Mouse (Mus musculus) liver, adult 2 months (tissue): ENCODE measurements around the gene Wdr90. TPM values are rescaled to one million over a fixed set of nuclear protein-coding genes. Genes with fewer than 3 reads are reported as not detected.

Experiments
- DNase-seq: peaks from one replicate; pipeline ENCODE4 v3.0.0-alpha.2; 2011; ENCODE audit warnings: low read depth, low spot score; ENCODE audit errors: extremely low read depth
- H3K27ac ChIP-seq: fragments of 200-500 bp; replicated peaks from 2 replicates; pipeline ENCODE4 v1.5.1; 2012; ENCODE audit warnings: low read depth, mild to moderate bottlenecking, control low read depth, inconsistent platforms, low read length; ENCODE audit not compliant: insufficient read depth
- H3K27me3 ChIP-seq: fragments of 200-500 bp; 2 replicates; pipeline ENCODE4 v1.6.1; 2012; ENCODE audit warnings: mild to moderate bottlenecking, moderate library complexity, low read length, inconsistent platforms; ENCODE audit not compliant: control insufficient read depth, insufficient read depth
- H3K36me3 ChIP-seq: fragments of 200-500 bp; 2 replicates; pipeline ENCODE4 v1.6.1; 2012; ENCODE audit warnings: low read length, inconsistent platforms; ENCODE audit not compliant: control insufficient read depth, insufficient read depth
- H3K4me1 ChIP-seq: fragments of 200-500 bp; 2 replicates; pipeline ENCODE4 v1.6.1; 2011; ENCODE audit warnings: low read length; ENCODE audit not compliant: control insufficient read depth, insufficient read depth
- H3K4me3 ChIP-seq: fragments of 200-500 bp; 2 replicates; pipeline ENCODE4 v1.5.1; 2011; ENCODE audit warnings: low read depth, mild to moderate bottlenecking, control low read depth, low read length, moderate library complexity; ENCODE audit not compliant: insufficient read depth
- H3K79me2 ChIP-seq: fragments of 200-500 bp; 2 replicates; pipeline ENCODE4 v1.6.1; 2012; ENCODE audit warnings: inconsistent platforms, mild to moderate bottlenecking, low read length, moderate library complexity; ENCODE audit not compliant: control insufficient read depth, insufficient read depth
- H3K9ac ChIP-seq: fragments of 200-500 bp; 2 replicates; pipeline ENCODE4 v1.6.1; 2012; ENCODE audit warnings: low read depth, mild to moderate bottlenecking, control low read depth, inconsistent platforms, low read length
- CTCF ChIP-seq: fragments of 200-500 bp; IDR thresholded peaks from 2 replicates; pipeline ENCODE4 v1.5.1; 2011; ENCODE audit warnings: low read depth, low read length, control low read depth
- POLR2A ChIP-seq: fragments of 200-500 bp; IDR thresholded peaks from 2 replicates; pipeline ENCODE4 v1.6.1; 2011; ENCODE audit warnings: low read length, control low read depth; ENCODE audit not compliant: insufficient read depth; ENCODE audit errors: extremely low read depth
- WGBS: fragments of 180-500 bp; shearing (Covaris S2); methylation state at CpG from one replicate; pipeline ENCODE4 v1.1.7; 2018; 5-methylcytosine and 5-hydroxymethylcytosine counted together
- polyA plus RNA-seq: library from polyadenylated mRNA; depleted of rRNA; stranded (reverse); fragments of >200 nt; gene quantifications from 2 replicates; pipeline ENCODE4 v1.2.3, GENCODE M21; 2012; rRNA removed
- total RNA-seq: library from RNA; depleted of rRNA; stranded (reverse); fragments of >200 nt; gene quantifications from 2 replicates; pipeline ENCODE4 v1.2.3, GENCODE M21; 2014; rRNA removed

Wdr90 gene
- total and polyA plus RNA-seq, 2 experiments: 2.7 to 14.1 TPM

- Histone ChIP-seq H3K9ac (peak within 1 kb of the TSS; percentile 79), H3K79me2 (no peaks in the 10 kb centered on the region), H3K27ac (peak within 1 kb of the TSS; percentile 3; the same call in 1 of the 2 replicates), H3K4me3 (peak within 1 kb of the TSS; percentile 79), H3K27me3 (no peaks in the 10 kb centered on the region), H3K4me1 (peaks cover 5% of the 10 kb centered on the region; the same call in 1 of the 2 replicates), H3K36me3 (no peaks in the 10 kb centered on the region)
- TF ChIP-seq POLR2A (no peak), CTCF (no peak)
- under 1% methylated on average over 35 of the region's 35 CpGs for WGBS
- DNase-seq: peak; percentile 52
Observed at GRCm38 (mm10) chr17:25796951-25797369, 64.3 kb downstream of the Wdr90 start, which contains the start of gene Metrn. Gene Metrn (minus strand): TSS chr17:25797136.

- Histone ChIP-seq H3K9ac (peak overlapping the region; percentile 68), H3K36me3 (no peaks in the 10 kb centered on the region), H3K27ac (no peak overlapping the region; the same call in 1 of the 2 replicates), H3K4me1 (peaks cover 5% of the 10 kb centered on the region; the same call in 1 of the 2 replicates), H3K79me2 (no peaks in the 10 kb centered on the region), H3K4me3 (peak overlapping the region; percentile 79), H3K27me3 (no peaks in the 10 kb centered on the region)
- DNase-seq: peak; percentile 51
- no peak for TF ChIP-seq CTCF
- no peak for TF ChIP-seq POLR2A
- 3% methylated on average over 37 of the region's 37 CpGs for WGBS
Observed at GRCm38 (mm10) chr17:25796211-25796771, 65.0 kb downstream of the Wdr90 start.

- no peak for TF ChIP-seq POLR2A
- TF ChIP-seq CTCF: no peak
- peak within 1 kb of the TSS; percentile 79 for H3K4me3 ChIP-seq
- H3K4me1 ChIP-seq: peaks cover 5% of the 10 kb centered on the region; the same call in 1 of the 2 replicates
- H3K27ac ChIP-seq: no peak within 1 kb of the TSS; the same call in 1 of the 2 replicates
- WGBS: 56% methylated on average over 6 of the region's 6 CpGs
- H3K36me3 ChIP-seq: no peaks in the 10 kb centered on the region
- peak within 1 kb of the TSS; percentile 68 for H3K9ac ChIP-seq
- DNase-seq: peak; percentile 26
- no peaks in the 10 kb centered on the region for H3K27me3 ChIP-seq
- H3K79me2 ChIP-seq: no peaks in the 10 kb centered on the region
Observed at GRCm38 (mm10) chr17:25795609-25796092, 65.7 kb downstream of the Wdr90 start, which contains the start of gene AC134908.4. Gene AC134908.4 (minus strand): TSS chr17:25795659.

GRCm38 (mm10) chr17:25794998-25795397 lies 66.3 kb downstream of the Wdr90 start:
- Histone ChIP-seq H3K4me1 (peaks cover 5% of the 10 kb centered on the region; the same call in 1 of the 2 replicates), H3K27ac (no peak overlapping the region), H3K79me2 (no peaks in the 10 kb centered on the region), H3K4me3 (no peak overlapping the region), H3K36me3 (no peaks in the 10 kb centered on the region), H3K9ac (no peak overlapping the region), H3K27me3 (no peaks in the 10 kb centered on the region)
- TF ChIP-seq POLR2A (no peak), CTCF (no peak)
- no peak for DNase-seq
- WGBS: 95% methylated on average over 17 of the region's 17 CpGs

Other genes with a start within 250 kb of the Wdr90 start
- not detected in 2 replicates for gene Gng13, start 144.3 kb downstream of the Wdr90 start, total RNA-seq
- gene Gng13, start 144.3 kb downstream of the Wdr90 start, polyA plus RNA-seq: not detected in 2 replicates
- gene Chtf18, start 134.1 kb downstream of the Wdr90 start, total RNA-seq: 0.18 and 0.47 TPM in 2 replicates
- gene Chtf18, start 134.1 kb downstream of the Wdr90 start, polyA plus RNA-seq: 0.31 and 0.35 TPM in 2 replicates
- gene Rpusd1, start 133.8 kb downstream of the Wdr90 start, total RNA-seq: 1.0 and 2.1 TPM in 2 replicates
- gene Rpusd1, start 133.8 kb downstream of the Wdr90 start, polyA plus RNA-seq: 7.3 and 9.0 TPM in 2 replicates
- not detected in 2 replicates for gene Mslnl, start 125.5 kb downstream of the Wdr90 start, total RNA-seq
- gene Mslnl, start 125.5 kb downstream of the Wdr90 start, polyA plus RNA-seq: not detected in 2 replicates
- 0.34 and 0.74 TPM in 2 replicates for gene Msln, start 107.1 kb downstream of the Wdr90 start, total RNA-seq
- gene Msln, start 107.1 kb downstream of the Wdr90 start, polyA plus RNA-seq: 1.1 and 2.0 TPM in 2 replicates
- gene Narfl, start 87.7 kb downstream of the Wdr90 start, total RNA-seq: 14.9 and 20.6 TPM in 2 replicates
- 19.4 and 22.5 TPM in 2 replicates for gene Narfl, start 87.7 kb downstream of the Wdr90 start, polyA plus RNA-seq
- gene Haghl, start 75.8 kb downstream of the Wdr90 start, total RNA-seq: 6.0 and 6.7 TPM in 2 replicates
- 11.2 and 14.1 TPM in 2 replicates for gene Haghl, start 75.8 kb downstream of the Wdr90 start, polyA plus RNA-seq
- gene Ccdc78, start 74.9 kb downstream of the Wdr90 start, total RNA-seq: not detected in 2 replicates
- 0.06 TPM in 1 of 2 replicates, not detected in the other for gene Ccdc78, start 74.9 kb downstream of the Wdr90 start, polyA plus RNA-seq
- gene Fam173a, start 68.6 kb downstream of the Wdr90 start, total RNA-seq: 55.0 and 69.3 TPM in 2 replicates
- 89.3 and 106 TPM in 2 replicates for gene Fam173a, start 68.6 kb downstream of the Wdr90 start, polyA plus RNA-seq
- gene AC134908.4, start 65.8 kb downstream of the Wdr90 start, total RNA-seq: 0.28 and 0.54 TPM in 2 replicates
- 0.35 and 0.37 TPM in 2 replicates for gene AC134908.4, start 65.8 kb downstream of the Wdr90 start, polyA plus RNA-seq
- 11.7 and 22.2 TPM in 2 replicates for gene Metrn, start 64.4 kb downstream of the Wdr90 start, total RNA-seq
- gene Metrn, start 64.4 kb downstream of the Wdr90 start, polyA plus RNA-seq: 21.6 and 37.1 TPM in 2 replicates
- 0.07 TPM in 1 of 2 replicates, not detected in the other for gene Fbxl16, start 52.4 kb downstream of the Wdr90 start, total RNA-seq
- gene Fbxl16, start 52.4 kb downstream of the Wdr90 start, polyA plus RNA-seq: 0.12 and 0.33 TPM in 2 replicates
- 13.3 and 15.6 TPM in 2 replicates for gene Wdr24, start 37.9 kb downstream of the Wdr90 start, total RNA-seq
- gene Wdr24, start 37.9 kb downstream of the Wdr90 start, polyA plus RNA-seq: 23.9 and 24.8 TPM in 2 replicates
- gene Jmjd8, start 32.6 kb downstream of the Wdr90 start, total RNA-seq: 25.6 and 30.5 TPM in 2 replicates
- 75.0 and 78.4 TPM in 2 replicates for gene Jmjd8, start 32.6 kb downstream of the Wdr90 start, polyA plus RNA-seq
- 50.4 and 55.3 TPM in 2 replicates for gene Stub1, start 28.1 kb downstream of the Wdr90 start, total RNA-seq
- 81.3 and 94.4 TPM in 2 replicates for gene Stub1, start 28.1 kb downstream of the Wdr90 start, polyA plus RNA-seq
- 0.40 and 0.74 TPM in 2 replicates for gene Rhbdl1, start 24.2 kb downstream of the Wdr90 start, total RNA-seq
- 3.8 and 5.5 TPM in 2 replicates for gene Rhbdl1, start 24.2 kb downstream of the Wdr90 start, polyA plus RNA-seq
- gene Gm20683, start 19.7 kb downstream of the Wdr90 start, total RNA-seq: 2.7 and 4.8 TPM in 2 replicates
- 19.1 and 26.9 TPM in 2 replicates for gene Gm20683, start 19.7 kb downstream of the Wdr90 start, polyA plus RNA-seq
- gene Rhot2, start 16.6 kb downstream of the Wdr90 start, total RNA-seq: 18.0 and 20.9 TPM in 2 replicates
- 63.0 and 71.1 TPM in 2 replicates for gene Rhot2, start 16.6 kb downstream of the Wdr90 start, polyA plus RNA-seq
- 26.1 and 36.0 TPM in 2 replicates for gene Mcrip2, start 7.3 kb upstream of the Wdr90 start, total RNA-seq
- 139 and 141 TPM in 2 replicates for gene Mcrip2, start 7.3 kb upstream of the Wdr90 start, polyA plus RNA-seq
- 129 and 131 TPM in 2 replicates for gene Mettl26, start 13.6 kb upstream of the Wdr90 start, total RNA-seq
- 415 and 439 TPM in 2 replicates for gene Mettl26, start 13.6 kb upstream of the Wdr90 start, polyA plus RNA-seq
- gene Wfikkn1, start 19.4 kb upstream of the Wdr90 start, total RNA-seq: 0.07 and 0.09 TPM in 2 replicates
- gene Wfikkn1, start 19.4 kb upstream of the Wdr90 start, polyA plus RNA-seq: 0.24 and 0.92 TPM in 2 replicates
- gene Rab40c, start 58.2 kb upstream of the Wdr90 start, total RNA-seq: 6.1 and 7.2 TPM in 2 replicates
- 22.8 and 24.1 TPM in 2 replicates for gene Rab40c, start 58.2 kb upstream of the Wdr90 start, polyA plus RNA-seq
- 11.5 and 16.0 TPM in 2 replicates for gene Pigq, start 83.4 kb upstream of the Wdr90 start, total RNA-seq
- 51.6 and 52.5 TPM in 2 replicates for gene Pigq, start 83.4 kb upstream of the Wdr90 start, polyA plus RNA-seq
- gene Nhlrc4, start 83.5 kb upstream of the Wdr90 start, total RNA-seq: 1.2 TPM in 1 of 2 replicates, not detected in the other
- gene Nhlrc4, start 83.5 kb upstream of the Wdr90 start, polyA plus RNA-seq: 0.04 TPM in 1 of 2 replicates, not detected in the other
- gene A930017K11Rik, start 91.1 kb upstream of the Wdr90 start, total RNA-seq: not detected in 2 replicates
- gene A930017K11Rik, start 91.1 kb upstream of the Wdr90 start, polyA plus RNA-seq: not detected in 2 replicates
- gene Capn15, start 124.3 kb upstream of the Wdr90 start, total RNA-seq: 1.8 and 3.0 TPM in 2 replicates
- gene Capn15, start 124.3 kb upstream of the Wdr90 start, polyA plus RNA-seq: 16.8 and 23.3 TPM in 2 replicates
- gene Rab11fip3, start 208.1 kb upstream of the Wdr90 start, total RNA-seq: 4.6 and 7.7 TPM in 2 replicates
- gene Rab11fip3, start 208.1 kb upstream of the Wdr90 start, polyA plus RNA-seq: 11.1 and 13.2 TPM in 2 replicates
- 179 and 237 TPM in 2 replicates for gene Decr2, start 228.8 kb upstream of the Wdr90 start, total RNA-seq
- 147 and 154 TPM in 2 replicates for gene Decr2, start 228.8 kb upstream of the Wdr90 start, polyA plus RNA-seq
- 6.2 and 7.0 TPM in 2 replicates for gene Nme4, start 234.1 kb upstream of the Wdr90 start, total RNA-seq
- gene Nme4, start 234.1 kb upstream of the Wdr90 start, polyA plus RNA-seq: 8.7 TPM in 2 replicates